Mouse (Mus musculus): ENCODE measurements at regions not wholly inside any gene's neighbourhood (a gene's known extent, or its start where the extent isn't known, plus 50 kb on each side); places are given as distances from the start of the nearest gene placed in this dataset.
A peak's percentile ranks its signal among the peaks of the same experiment; 100 is the strongest.

DNA sequence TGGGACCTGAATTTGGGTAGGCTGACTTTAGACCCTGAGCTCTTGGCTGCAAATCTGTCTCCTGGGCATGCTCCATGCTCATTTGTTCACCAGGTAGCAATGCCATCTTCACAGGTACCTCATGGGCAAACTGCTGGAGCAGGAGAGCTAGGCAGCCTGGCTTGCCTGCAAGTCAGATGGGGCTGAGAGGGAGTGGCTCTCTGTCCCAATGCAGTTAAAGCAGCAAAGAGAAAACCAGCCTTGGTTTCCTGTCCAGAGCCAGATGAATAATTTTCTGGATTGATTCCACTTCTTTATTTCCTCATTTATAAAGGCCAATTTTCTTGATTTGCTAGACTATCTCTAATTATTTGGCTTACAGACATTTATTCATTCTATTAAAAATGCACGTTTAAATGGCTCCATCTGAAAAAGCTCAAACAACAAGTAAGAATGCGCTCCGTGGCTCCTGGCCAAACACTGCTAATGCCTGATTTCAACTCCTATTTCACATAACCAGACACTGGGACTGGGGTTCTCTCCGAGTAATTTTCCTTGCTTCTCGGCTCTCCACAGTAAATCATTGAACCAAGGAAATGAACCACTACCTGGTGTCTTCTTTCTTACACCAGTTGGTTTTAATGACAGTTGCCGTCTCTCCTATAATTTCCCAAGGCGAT lies 60.5 kb downstream of the Rsl24d1 start:
- DNase-seq (ENCODE audit: extremely low spot score in 1 of 2, low spot score in 1 of 2): no peak

GRCm38 (mm10) chr9:73176645-73177044 lies 63.4 kb downstream of the Rsl24d1 start:
- DNase-seq (ENCODE audit: extremely low spot score in 1 of 2, low spot score in 1 of 2): no peak

GRCm38 (mm10) chr9:73183356-73183755 lies 70.1 kb downstream of the Rsl24d1 start:
- no peak for DNase-seq (ENCODE audit: extremely low spot score in 1 of 2, low spot score in 1 of 2)

GRCm38 (mm10) chr9:73184908-73185307 lies 71.7 kb downstream of the Rsl24d1 start:
- no peak for DNase-seq (ENCODE audit: extremely low spot score in 1 of 2, low spot score in 1 of 2)

GRCm38 (mm10) chr9:73192271-73192785 lies 79.1 kb downstream of the Rsl24d1 start:
- DNase-seq (ENCODE audit: extremely low spot score in 1 of 2, low spot score in 1 of 2): no peak

GRCm38 (mm10) chr9:73198261-73199085 lies 85.2 kb downstream of the Rsl24d1 start:
- DNase-seq (ENCODE audit: extremely low spot score in 1 of 2, low spot score in 1 of 2): peak in 1 of 2 experiments; percentile 11

- no peak for DNase-seq (ENCODE audit: extremely low spot score in 1 of 2, low spot score in 1 of 2)
These were observed 109.9 kb downstream of the Rsl24d1 start for GRCm38 (mm10) chr9:73223111-73223510.

- no peak for DNase-seq (ENCODE audit: extremely low spot score in 1 of 2, low spot score in 1 of 2)
These were observed 127.0 kb downstream of the Rsl24d1 start for GRCm38 (mm10) chr9:73240188-73240587.

GRCm38 (mm10) chr9:73242521-73243308 lies 129.5 kb downstream of the Rsl24d1 start:
- no peak for DNase-seq (ENCODE audit: extremely low spot score in 1 of 2, low spot score in 1 of 2)

- DNase-seq (ENCODE audit: extremely low spot score in 1 of 2, low spot score in 1 of 2): no peak
These were observed 131.0 kb downstream of the Rsl24d1 start for GRCm38 (mm10) chr9:73244177-73244576.

DNA sequence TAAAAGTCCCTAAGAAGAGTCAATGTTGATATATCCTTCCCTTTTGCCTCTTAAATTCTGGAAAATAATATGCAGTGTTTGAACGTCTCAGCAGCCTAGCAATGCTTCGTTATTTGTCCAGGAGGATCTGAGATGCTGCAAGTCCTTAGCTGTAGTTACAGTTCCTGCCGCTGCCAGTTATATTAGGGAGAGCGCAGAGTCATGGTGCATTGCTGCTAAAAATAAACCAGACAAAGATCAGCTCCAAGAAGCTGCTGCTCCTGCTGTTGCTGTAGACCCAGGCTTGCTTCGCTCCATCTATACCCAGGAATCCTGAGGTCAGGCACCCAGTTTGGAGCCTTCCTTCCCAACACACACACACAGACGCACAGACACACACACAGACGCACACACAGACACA lies 132.3 kb downstream of the Rsl24d1 start:
- DNase-seq (ENCODE audit: extremely low spot score in 1 of 2, low spot score in 1 of 2): no peak

DNA sequence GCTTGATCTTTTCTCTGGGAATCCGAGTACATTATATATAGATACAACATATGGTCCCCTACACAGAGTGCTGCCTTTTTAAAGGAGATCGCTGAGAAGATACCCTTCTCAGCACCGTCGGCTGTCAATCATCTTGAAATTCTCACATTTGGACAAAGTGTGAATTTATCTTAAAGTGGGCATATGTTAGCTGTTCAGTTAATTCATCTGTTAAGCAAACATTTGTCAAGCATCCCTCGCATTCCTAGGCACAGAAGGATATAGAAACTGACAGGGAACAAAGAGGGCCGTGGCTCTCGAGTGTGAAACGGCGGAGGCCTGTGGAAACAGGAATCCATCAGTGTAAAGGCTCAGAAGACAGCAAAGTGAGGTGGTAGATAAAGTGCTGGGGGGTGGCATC lies 144.9 kb downstream of the Rsl24d1 start:
- DNase-seq (ENCODE audit: extremely low spot score in 1 of 2, low spot score in 1 of 2): no peak

DNA sequence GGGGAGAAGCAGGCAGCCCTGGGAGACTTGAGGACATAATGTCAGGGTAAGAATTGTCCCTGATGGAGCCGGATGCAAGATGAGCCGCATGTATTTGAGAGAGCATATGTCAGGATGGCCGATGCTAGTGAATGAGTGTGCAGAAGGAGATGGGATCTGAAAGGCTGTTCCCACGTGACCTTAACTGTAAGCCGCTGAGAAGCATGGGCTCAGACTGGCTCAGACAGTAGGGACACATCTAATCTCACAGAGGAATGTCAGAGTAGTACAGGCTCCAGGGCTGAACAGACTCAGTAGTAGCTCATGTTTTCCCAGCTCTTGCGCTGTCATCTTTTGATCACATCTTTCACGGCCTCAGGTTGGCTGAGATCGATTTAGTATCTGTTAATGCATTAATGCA lies 145.4 kb downstream of the Rsl24d1 start:
- DNase-seq (ENCODE audit: extremely low spot score in 1 of 2, low spot score in 1 of 2): no peak

DNA sequence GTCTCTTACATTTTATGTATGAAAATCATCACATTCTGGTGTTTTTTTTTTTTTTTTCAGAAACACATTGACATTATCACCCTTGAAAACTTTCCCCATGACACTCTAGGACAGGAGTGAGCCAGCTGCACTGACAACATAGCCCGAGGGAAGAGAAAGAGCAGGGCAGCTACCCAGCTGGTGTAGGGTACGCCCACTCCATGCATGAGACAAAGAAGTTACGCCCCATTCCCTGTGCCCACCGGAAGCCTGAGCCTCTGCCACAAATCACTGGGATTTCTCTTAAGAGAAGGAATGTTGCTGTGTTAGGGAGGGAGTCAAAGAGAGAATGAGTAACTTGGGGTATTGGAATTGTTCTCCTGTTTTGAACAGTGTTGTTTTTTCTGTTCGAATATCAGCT lies 149.5 kb downstream of the Rsl24d1 start:
- no peak for DNase-seq (ENCODE audit: extremely low spot score in 1 of 2, low spot score in 1 of 2)

GRCm38 (mm10) chr9:73270249-73270648 lies 157.0 kb downstream of the Rsl24d1 start:
- no peak for DNase-seq (ENCODE audit: extremely low spot score in 1 of 2, low spot score in 1 of 2)

- DNase-seq (ENCODE audit: extremely low spot score in 1 of 2, low spot score in 1 of 2): no peak
These were observed 159.4 kb downstream of the Rsl24d1 start for GRCm38 (mm10) chr9:73272614-73273013.

DNA sequence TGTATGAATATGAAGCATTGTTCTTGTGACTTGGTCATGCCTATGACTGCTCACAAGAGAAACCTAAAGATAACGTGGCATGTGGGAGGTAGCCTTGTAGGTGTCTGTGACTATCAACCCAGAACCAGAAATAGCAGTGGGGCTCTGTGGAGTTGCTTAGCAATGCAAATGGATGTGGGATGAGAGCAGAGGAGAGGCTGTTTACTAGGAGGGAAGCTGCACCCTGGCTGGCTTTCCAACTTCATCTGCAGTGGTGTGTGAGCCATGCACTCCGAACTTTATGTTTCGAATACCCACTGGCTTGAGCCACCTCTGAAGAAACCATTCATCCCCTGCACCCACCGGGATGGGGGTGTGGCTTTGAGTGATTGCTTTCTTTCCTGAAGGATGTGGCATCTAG lies 160.5 kb downstream of the Rsl24d1 start:
- no peak for DNase-seq (ENCODE audit: extremely low spot score in 1 of 2, low spot score in 1 of 2)

GRCm38 (mm10) chr9:73275671-73276070 lies 162.4 kb downstream of the Rsl24d1 start:
- no peak for DNase-seq (ENCODE audit: extremely low spot score in 1 of 2, low spot score in 1 of 2)

DNA sequence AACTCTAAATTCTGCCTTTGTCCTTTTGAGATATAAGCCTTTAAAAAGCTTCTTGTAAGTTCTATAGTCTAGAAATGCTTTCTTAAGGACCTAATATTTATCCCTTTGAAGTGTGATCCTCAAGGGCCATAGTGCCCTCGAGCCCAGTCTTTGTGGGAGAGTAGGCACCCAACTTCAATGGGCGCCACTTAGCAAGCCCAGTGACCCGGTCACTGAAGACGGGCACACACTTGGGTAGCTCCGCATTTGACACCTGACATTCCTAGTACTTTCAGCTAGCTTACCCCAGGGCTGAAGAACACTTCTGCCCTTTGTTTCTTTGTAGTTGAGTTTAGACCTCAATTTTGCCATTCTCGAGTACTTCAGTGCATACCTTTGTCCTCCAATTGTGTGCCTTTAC lies 182.1 kb downstream of the Rsl24d1 start:
- no peak for DNase-seq (ENCODE audit: extremely low spot score in 1 of 2, low spot score in 1 of 2)

GRCm38 (mm10) chr9:73302156-73302918 lies 189.1 kb downstream of the Rsl24d1 start:
- no peak for DNase-seq (ENCODE audit: extremely low spot score in 1 of 2, low spot score in 1 of 2)

Data from layer of hippocampus, postnatal 25 days (tissue).